Mouse (Mus musculus) kidney, adult 11 months (tissue): ENCODE results near the gene Ttc29.

Source experiments
- DNase-seq: peaks from one replicate; pipeline ENCODE4 v3.0.0; 2022

Gene Ttc29

GRCm38 (mm10) chr8:78284805-78285204, 71.7 kb downstream of the Ttc29 start:
- no peak for DNase-seq

- DNase-seq: no peak
Observed at GRCm38 (mm10) chr8:78285366-78285765, 72.3 kb downstream of the Ttc29 start.

GRCm38 (mm10) chr8:78289374-78289971, 76.4 kb downstream of the Ttc29 start:
- no peak for DNase-seq

DNA sequence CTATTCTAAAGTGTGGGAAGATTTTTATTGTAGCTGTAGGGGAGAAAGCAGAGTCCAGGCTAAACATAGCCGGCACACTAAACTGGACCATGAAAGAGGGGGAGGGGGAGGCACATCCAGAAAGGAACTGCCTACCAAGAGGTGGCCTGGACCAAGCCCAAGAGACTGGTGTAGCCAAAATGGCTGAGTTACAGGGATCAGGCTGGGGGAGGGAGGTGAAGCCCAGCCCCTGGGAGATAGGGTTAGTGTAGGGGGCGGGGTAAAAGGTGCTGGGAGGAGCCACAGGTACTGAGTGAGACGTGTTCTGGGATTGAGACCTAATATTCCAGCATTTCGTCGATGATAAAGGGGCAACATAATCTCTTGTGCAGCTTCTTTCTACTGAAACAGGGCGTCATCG, 77.2 kb downstream of the Ttc29 start:
- no peak for DNase-seq

- DNase-seq: no peak
Observed at GRCm38 (mm10) chr8:78295494-78295893, 82.4 kb downstream of the Ttc29 start.

DNA sequence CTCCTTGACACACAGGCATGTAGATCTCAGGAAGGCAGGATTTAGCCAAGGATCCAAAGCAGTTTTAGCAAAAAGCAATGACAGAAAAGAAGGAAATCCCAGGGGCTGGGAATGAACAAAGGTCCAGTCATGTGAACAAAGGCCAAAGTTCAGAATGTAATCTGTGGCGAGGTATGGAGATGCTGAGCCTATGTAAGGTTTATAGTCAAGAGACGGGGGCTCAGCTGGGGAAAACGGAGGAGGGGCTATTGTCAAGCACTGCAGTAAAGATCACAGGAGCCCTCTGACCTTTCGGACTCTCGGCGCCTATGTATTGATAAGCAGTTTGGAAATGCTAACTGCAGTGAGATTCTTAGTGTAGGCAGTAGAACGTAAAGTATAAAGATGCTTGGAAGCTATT, 90.5 kb downstream of the Ttc29 start:
- DNase-seq: no peak

DNA sequence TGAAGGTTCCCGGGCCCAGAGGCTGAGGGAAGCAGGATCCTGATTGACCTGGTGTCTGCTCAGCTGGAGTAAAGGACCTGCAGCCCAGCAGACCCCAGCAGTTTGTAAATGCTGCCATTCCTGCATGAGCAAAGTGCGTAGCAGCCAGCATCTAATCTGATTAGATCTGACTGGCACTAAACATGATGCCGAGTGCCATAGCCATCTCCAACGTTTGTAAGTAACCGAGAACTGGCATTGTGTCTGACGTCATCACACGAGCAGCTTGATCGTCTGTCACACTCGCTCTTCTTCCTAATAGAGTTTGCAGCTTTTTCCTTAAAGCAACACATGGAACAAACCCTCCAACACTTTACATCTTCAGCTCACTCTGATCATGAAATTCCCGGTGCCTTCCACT, 93.5 kb downstream of the Ttc29 start:
- no peak for DNase-seq

DNA sequence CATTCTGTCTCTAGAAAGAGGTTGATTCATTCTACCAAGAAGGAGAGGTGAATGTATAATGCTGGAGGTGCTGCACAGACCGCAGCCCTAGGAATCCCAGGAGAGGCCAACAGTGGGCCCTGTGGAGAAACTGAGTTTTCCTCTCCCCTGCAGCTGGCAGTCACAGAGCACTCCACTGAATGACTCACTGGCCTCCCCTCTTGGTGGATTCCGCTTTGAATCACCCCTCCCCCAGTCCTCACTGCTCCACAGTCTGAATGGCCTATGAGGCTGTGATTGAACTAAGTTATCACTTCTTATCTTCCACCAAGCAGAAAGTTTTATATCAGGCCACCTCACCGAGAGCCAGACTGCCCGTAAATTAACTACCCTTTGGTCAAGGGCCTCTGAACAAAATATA, 94.0 kb downstream of the Ttc29 start:
- no peak for DNase-seq

- no peak for DNase-seq
Observed at GRCm38 (mm10) chr8:78309539-78309938, 96.4 kb downstream of the Ttc29 start.

GRCm38 (mm10) chr8:78315576-78315975, 102.5 kb downstream of the Ttc29 start:
- no peak for DNase-seq

- no peak for DNase-seq
Observed at GRCm38 (mm10) chr8:78317666-78318065, 104.6 kb downstream of the Ttc29 start.

DNA sequence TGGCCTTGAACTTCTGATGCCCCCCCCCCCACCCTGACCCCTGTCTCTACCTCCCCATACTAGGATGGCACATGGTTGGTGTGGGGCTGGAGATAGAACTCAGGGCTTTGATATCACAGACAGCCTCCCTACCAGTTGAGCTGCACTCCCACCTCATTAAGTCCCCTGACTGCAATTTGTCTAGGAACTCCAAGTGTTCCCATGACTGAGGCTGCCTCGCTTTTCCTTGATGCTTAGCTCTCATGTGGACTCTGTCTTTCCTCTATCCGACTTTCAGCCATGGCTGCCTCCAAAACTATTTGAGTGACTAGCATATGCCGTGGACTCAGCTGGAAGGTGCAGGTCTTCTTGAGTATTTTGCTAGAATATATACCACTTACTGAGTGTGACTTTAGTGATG, 110.3 kb downstream of the Ttc29 start:
- DNase-seq: no peak

DNA sequence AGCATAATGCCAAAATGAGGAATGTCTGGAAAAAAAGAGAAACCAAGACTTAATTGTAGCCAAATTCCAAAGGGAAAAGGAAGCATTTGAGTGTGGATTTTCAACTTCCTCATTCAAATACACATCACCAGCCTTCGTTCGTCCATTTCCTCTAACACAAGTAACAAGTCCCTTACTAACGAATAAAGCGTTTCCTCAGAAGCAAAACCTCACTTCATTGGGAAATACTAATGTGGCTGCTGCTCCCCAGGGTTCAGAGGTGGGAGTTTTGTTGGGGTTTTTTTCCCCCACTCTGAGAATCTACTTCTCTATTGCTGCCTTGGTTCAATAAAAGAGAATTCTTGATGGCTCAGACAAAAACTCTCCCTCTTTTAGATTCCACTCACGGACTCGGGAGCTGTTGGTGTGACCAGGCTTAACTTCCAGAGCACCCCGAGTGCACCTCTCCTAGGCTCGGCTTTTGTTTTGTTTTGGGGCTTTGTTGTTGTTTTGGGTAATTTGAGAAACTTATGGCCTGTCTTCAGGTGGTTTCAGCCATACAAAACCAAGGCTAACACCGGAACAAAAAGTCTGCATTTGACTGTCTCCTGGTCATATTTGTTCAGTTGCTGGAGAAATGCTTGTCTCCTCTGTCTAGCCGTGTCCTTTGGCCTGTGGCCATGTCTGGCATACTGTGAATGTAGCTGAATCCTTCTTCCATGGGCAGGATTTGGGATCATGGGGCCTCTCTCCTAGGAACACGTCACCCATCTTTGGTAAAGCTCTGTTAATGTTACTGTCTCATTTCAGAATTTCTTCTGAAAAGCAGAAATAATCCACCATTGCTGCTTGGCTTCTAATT, 127.8 kb downstream of the Ttc29 start:
- DNase-seq: no peak

GRCm38 (mm10) chr8:78342151-78342550, 129.1 kb downstream of the Ttc29 start:
- no peak for DNase-seq

DNA sequence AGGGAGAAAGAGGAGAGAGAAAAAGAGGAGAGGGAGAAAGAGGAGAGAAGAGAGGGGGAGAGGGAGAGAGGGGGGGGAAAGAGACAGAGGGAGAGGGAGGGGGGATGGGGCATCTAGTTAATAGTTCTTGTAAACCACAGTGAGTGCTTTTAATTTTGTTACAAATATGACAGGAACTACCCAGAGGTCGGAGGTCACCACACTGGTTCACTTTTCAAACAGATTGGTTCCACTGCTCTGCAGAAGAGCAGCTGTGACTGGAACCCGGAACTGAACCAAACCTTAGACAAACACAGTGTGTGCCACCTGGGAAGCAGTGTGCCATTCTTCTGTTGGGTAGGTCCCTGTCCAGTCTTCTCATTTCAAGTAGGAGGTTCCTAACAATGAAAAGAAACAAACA, 130.9 kb downstream of the Ttc29 start:
- no peak for DNase-seq

DNA sequence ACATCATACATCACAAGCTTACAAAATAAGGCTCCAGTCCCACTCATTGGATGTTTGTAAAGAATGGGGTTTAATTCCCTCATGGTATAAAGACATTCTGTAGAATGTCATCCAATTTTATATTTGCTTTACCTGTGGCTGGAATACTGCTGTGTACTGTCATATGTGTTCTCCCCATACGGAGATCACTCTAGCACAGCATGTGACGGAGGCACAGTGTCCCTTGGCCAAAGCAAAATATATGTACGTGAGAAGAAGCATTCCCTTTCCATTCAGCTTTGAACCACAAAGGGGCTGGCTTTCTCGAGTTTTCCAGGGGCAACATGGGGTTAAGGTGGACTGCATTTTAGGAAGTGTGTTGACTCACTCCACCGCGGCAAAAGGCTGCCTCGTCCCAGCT, 132.6 kb downstream of the Ttc29 start:
- no peak for DNase-seq

DNA sequence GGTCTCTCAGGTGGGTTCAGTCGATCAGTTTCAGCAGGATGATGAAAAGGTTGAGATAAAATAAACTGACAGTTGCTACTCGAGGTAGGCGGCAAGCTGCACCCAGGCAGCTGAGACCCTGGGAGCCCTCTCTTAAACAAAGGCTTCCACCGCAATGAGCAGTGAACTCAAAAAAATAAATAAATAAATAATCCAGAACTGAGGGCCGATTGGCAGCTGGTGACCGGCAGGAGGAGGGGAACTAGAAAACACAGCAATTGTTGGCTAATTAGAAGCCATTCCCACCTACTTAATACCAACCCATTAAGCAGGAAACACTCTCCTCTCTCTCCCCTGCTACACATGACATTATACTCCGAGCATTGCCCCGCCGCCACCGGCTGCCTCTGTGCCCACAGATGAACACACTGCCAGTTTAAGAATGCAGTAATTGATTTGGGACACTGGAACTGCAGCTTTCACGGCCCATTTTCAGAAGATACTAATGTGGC, 133.1 kb downstream of the Ttc29 start:
- no peak for DNase-seq

GRCm38 (mm10) chr8:78353902-78354301, 140.8 kb downstream of the Ttc29 start:
- no peak for DNase-seq

GRCm38 (mm10) chr8:78354801-78355200, 141.7 kb downstream of the Ttc29 start:
- DNase-seq: no peak

DNA sequence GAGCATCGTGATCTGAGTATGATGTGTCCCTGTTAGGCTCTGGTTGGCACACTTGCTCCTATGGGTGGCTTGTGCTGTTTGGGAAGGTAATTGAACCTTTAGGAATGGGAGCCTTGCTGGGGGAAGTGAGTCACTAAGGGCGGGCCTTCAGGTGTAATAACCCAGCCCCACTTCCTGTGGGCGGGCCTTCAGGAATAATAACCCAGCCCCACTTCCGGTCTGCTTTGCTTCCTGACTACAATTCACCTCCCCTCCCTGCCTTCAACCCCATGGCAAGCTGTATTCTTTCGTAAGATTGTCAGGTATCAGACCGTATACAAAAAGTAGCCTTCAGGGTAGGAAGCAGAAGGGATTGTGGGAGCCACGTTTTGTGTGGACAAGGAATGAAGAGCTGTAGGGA, 177.7 kb downstream of the Ttc29 start:
- DNase-seq: no peak

DNA sequence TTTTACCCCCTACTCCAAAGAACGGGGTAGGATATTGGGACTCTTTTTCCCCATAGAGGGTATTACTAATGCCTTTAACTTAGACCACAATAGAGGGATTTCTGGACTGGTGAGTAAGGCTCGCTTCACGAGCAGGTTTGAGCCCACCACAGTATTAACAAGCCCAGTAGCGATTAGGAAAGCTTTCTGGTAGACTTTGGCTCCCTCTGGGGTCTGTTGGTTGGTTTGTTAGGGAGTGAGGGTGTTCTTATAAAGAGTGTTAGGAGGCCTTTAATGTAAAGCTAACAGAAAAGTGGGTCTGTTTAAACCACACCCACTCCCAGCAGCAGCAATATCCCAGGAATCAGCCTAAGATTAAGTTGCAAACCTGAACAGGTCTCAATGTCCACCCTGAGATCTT, 206.2 kb downstream of the Ttc29 start:
- DNase-seq: no peak

GRCm38 (mm10) chr8:78420101-78420503, 207.0 kb downstream of the Ttc29 start:
- DNase-seq: no peak

DNA sequence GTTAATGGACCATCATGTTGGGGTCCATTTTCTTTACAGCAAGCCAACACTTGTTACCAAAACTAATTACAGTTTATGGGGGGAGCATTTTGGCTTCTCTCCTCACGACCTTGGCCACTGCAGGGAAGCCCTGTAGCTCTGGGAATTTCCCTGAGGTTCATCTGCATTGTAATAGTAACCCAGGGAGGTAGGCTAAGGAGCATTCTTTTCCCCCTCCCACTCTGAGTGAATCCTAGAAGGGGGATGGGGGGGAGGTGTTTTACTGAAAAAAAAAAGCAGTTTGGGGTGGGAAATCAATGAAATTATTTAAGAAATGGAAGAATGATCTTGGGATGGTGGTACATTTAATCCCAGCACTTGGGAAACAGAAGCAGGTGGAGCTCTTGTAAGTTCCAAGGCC, 210.8 kb downstream of the Ttc29 start:
- DNase-seq: no peak

- no peak for DNase-seq
Observed at GRCm38 (mm10) chr8:78426455-78426854, 213.4 kb downstream of the Ttc29 start.
